Mouse (Mus musculus) stomach, embryonic 14.5 days (tissue): ENCODE results near the gene Mecom. TPM values are rescaled to one million over a fixed set of nuclear protein-coding genes. Genes with fewer than 3 reads are reported as not detected.

Source experiments
- ATAC-seq: fragments of 200-750 bp; cut with Nextera tagmentation; 2 replicates; pipeline ENCODE4 v1.8.0; 2017; ENCODE audit warnings: low read depth, moderate TSS enrichment; ENCODE audit not compliant: insufficient number of reproducible peaks, insufficient read depth, low FRiP score
- H3K27ac ChIP-seq: fragments of 300-500 bp; sonication (generic); 2 replicates; pipeline ENCODE4 v1.5.1; 2014; ENCODE audit warnings: mild to moderate bottlenecking, low read length, moderate library complexity, mixed read lengths
- H3K27me3 ChIP-seq: fragments of 300-500 bp; sonication (generic); 2 replicates; pipeline ENCODE4 v1.6.1; 2014; ENCODE audit warnings: low read length, control low read depth, mixed read lengths; ENCODE audit not compliant: control insufficient read depth, insufficient read depth
- H3K36me3 ChIP-seq: fragments of 300-500 bp; sonication (generic); 2 replicates; pipeline ENCODE4 v1.6.1; 2014; ENCODE audit warnings: mild to moderate bottlenecking, control low read depth, low read length, moderate library complexity, mixed read lengths; ENCODE audit not compliant: control insufficient read depth, insufficient read depth
- H3K4me1 ChIP-seq: fragments of 300-500 bp; sonication (generic); 2 replicates; pipeline ENCODE4 v1.6.1; 2014; ENCODE audit warnings: low read length, control low read depth, mixed read lengths; ENCODE audit not compliant: control insufficient read depth, insufficient read depth
- H3K4me2 ChIP-seq: fragments of 300-500 bp; sonication (generic); replicated peaks from 2 replicates; pipeline ENCODE4 v1.6.1; 2014; ENCODE audit warnings: low read depth, low read length, control low read depth
- H3K4me3 ChIP-seq: fragments of 300-500 bp; sonication (generic); 2 replicates; pipeline ENCODE4 v1.5.1; 2014; ENCODE audit warnings: low read depth, low read length, control low read depth
- H3K9ac ChIP-seq: fragments of 300-500 bp; sonication (generic); replicated peaks from 2 replicates; pipeline ENCODE4 v1.6.1; 2014; ENCODE audit warnings: low read depth, mild to moderate bottlenecking, control low read depth, low read length, moderate library complexity, mixed read lengths
- H3K9me3 ChIP-seq: fragments of 300-500 bp; sonication (generic); 2 replicates; pipeline ENCODE4 v1.6.1; 2016; ENCODE audit warnings: low read depth, low read length, control low read depth; ENCODE audit not compliant: control insufficient read depth
- WGBS: fragments of 180-500 bp; shearing (Covaris S2); extraction: QIAGEN DNeasy Blood & Tissue Kit; methylation state at CpG from one replicate; pipeline ENCODE4 v1.1.7; 2014; 5-methylcytosine and 5-hydroxymethylcytosine counted together
- polyA plus RNA-seq: library from polyadenylated mRNA; unstranded; fragments of >200 nt; fragmentation: Nextera tagmentation; extraction: Ambion mirVana; gene quantifications from 2 replicates; pipeline ENCODE4 v1.2.1, GENCODE M21; 2014

Mecom gene
- polyA plus RNA-seq, 1 experiment from 2014 or later: 101 TPM

DNA sequence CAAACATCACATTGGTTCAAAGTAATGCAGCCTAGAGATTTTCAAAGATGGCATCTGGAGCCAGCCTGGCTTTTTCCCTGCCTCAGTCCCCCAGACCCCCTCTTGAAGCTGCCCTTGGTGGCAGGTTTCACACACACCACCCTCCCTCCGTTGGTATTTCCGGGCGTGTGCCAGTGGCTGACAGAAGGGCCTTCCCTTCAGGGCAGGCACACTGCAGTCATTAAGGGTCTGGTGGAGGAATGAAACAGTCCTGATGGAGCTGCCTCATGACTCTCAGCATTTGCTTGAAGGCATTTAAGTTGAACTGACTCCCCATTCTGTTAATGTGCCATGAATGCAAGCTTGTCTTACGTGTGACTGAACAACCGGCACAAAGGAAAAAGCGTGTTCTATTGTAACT lies 94.8 kb downstream of the Mecom start:
- no peak for ATAC-seq
- no peak overlapping the region for H3K4me3 ChIP-seq
- H3K36me3 ChIP-seq: no peaks in the 10 kb centered on the region
- peaks cover 8% of the 10 kb centered on the region for H3K4me1 ChIP-seq
- H3K9ac ChIP-seq: no peak overlapping the region
- no peak overlapping the region for H3K27ac ChIP-seq
- WGBS: 77% methylated on average over 6 of the region's 6 CpGs
- H3K27me3 ChIP-seq: no peaks in the 10 kb centered on the region
- H3K9me3 ChIP-seq: no peaks in the 10 kb centered on the region
- no peak overlapping the region for H3K4me2 ChIP-seq

DNA sequence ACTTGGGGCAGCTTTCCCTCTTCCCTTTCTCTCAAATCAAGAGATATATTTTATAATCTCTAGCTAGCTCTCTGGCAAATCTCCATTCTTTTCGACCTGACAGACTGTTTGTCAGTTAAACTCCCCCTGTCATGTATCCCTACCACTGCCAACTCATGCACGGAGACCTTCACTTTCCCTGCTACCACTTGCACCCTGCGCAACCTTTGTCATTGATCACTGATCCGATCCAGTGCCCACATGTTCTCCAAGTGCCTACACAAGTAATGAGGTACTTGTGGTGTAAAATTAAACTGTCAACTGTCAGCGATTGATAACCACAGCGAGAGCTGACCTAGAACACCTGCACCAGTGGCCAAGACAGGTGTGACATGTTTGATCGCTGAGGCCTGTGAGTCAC lies 95.3 kb downstream of the Mecom start:
- Histone ChIP-seq H3K9ac (no peak overlapping the region), H3K27ac (no peak overlapping the region), H3K4me3 (no peak overlapping the region), H3K4me2 (no peak overlapping the region), H3K27me3 (no peaks in the 10 kb centered on the region), H3K36me3 (no peaks in the 10 kb centered on the region), H3K9me3 (no peaks in the 10 kb centered on the region), H3K4me1 (peaks cover 8% of the 10 kb centered on the region)
- no peak for ATAC-seq
- WGBS: 61% methylated on average over 7 of the region's 7 CpGs

DNA sequence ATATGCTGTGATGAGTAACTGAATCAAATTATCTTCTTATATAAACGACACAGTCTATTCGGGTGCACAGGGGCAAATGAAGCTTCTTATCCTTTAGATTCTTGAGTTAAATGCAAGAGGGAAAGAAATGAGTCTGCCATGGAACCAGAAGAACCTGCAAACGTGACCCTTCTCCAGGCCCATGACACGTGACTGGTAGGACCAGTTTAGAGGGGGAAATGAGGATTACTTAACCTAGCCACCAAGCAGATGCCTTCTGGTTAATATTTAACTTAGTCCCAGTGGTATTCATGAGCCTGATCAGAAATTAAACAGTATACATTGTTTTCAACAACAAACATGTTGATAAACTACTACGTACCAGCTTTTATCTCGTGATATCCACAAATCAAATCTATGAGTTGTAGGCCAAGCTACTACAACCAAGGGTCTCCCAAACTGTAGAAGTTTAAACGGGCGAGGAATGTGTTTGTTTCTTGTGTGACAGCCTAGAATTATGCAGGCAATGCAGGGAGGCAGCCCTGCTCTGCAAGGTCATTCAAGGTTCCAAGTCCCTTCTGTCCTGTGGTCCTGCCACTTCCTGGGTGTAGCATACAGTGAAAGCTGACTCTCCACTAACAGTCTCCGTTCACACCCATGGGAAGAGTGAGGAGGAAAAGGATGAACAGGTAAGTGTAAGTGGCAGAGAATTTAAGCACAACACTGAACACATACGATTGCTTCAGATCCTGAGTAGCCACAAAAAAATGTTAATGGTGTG lies 97.4 kb downstream of the Mecom start:
- ATAC-seq: peak; percentile 84
- Histone ChIP-seq H3K27ac (peak overlapping the region; percentile 39; the same call in 1 of the 2 replicates), H3K4me1 (peaks cover 8% of the 10 kb centered on the region), H3K9me3 (no peaks in the 10 kb centered on the region), H3K9ac (no peak overlapping the region), H3K4me2 (no peak overlapping the region), H3K4me3 (no peak overlapping the region), H3K27me3 (no peaks in the 10 kb centered on the region), H3K36me3 (no peaks in the 10 kb centered on the region)
- WGBS: 52% methylated on average over 10 of the region's 10 CpGs

DNA sequence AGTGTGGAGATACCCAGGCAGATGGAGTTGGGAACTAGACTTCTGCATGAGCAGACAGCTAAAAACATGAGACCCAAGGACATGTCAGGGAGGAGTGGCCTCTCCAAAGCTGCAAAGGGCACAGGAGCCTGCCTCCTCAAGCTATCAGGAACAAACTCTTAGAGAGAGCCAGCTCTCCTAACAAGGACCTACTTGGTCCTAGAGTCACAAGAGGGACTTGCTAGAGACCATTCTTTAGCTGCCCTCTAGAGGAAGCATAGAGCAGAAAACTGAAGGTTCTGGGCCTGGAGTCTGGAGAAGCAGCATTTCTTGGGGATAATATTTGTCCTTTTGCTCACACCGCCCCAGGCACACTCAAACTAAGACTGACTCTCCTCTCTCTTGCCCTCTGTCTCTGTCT lies 99.2 kb downstream of the Mecom start:
- Histone ChIP-seq H3K9me3 (no peaks in the 10 kb centered on the region), H3K4me3 (no peak overlapping the region), H3K36me3 (no peaks in the 10 kb centered on the region), H3K27me3 (no peaks in the 10 kb centered on the region), H3K27ac (no peak overlapping the region), H3K4me1 (peaks cover 8% of the 10 kb centered on the region), H3K9ac (no peak overlapping the region), H3K4me2 (no peak overlapping the region)
- ATAC-seq: no peak
- 79% methylated on average over 1 of the region's 1 CpGs for WGBS

DNA sequence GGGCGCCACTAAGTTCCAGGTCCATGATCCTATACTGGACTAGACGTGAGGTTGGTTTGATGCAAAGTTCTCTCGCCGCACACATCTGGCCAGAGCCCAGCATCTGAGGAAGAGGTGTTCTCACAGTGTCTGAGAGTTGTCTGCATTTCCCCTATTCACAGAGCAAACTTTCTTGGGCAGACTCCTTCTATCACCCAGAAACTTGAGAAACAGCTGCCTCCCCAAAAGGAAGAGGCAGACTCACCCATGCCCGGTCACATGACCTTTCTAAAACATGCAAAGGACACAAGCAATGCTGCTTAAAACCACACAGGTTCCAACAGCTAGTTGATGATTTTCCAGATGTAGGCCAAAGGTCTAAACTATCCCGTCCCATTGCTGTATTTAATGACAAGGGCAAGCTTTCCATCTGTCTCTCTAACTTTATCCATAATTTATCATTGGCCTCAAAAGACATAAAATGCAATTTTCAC lies 101.8 kb downstream of the Mecom start:
- Histone ChIP-seq H3K9ac (no peak overlapping the region), H3K4me3 (no peak overlapping the region), H3K36me3 (no peaks in the 10 kb centered on the region)

DNA sequence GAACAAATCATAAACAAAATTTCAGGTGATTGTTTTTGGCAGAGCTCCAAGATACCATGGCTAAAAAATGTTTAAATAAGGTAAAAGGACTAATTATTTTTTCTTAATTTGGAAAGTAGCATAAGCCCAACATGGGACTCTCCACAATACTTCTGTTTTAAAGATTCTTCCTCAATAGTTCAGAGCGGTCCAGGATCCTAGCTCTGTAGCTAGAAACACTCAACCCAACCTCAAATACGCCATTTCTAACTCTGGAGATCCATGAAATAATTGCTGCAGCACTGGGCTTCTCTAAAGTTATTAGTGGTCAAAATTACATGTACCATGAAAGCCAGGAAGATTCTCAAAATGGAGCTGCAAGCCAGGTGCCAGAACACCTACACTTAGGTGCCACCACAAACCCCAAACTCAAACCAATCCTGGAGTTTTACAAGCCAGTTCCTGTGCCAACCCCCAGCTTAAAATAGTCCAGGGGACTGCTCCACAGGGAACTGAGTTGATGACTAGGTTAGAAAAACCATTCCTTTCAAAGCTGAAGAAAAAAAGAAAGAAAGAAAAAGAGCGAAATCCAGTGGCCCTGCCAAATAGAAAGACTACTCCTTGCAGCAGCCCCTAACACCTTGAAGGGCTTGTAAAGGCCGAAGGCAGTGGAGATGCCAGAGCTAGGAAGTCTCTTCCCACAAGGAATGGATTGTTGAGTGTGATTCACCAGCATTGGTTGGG lies 102.4 kb downstream of the Mecom start:
- H3K9me3 ChIP-seq: no peaks in the 10 kb centered on the region
- no peak overlapping the region for H3K4me2 ChIP-seq
- no peak overlapping the region for H3K27ac ChIP-seq
- ATAC-seq: no peak
- no peaks in the 10 kb centered on the region for H3K27me3 ChIP-seq
- H3K4me3 ChIP-seq: no peak overlapping the region
- WGBS: 94% methylated on average over 4 of the region's 4 CpGs
- no peak overlapping the region for H3K9ac ChIP-seq
- no peaks in the 10 kb centered on the region for H3K4me1 ChIP-seq
- no peaks in the 10 kb centered on the region for H3K36me3 ChIP-seq

More for the DNA sequence above, 101.8 kb downstream of the Mecom start:
- H3K27me3 ChIP-seq: no peaks in the 10 kb centered on the region
- H3K27ac ChIP-seq: no peak overlapping the region
- no peak for ATAC-seq
- no peaks in the 10 kb centered on the region for H3K4me1 ChIP-seq
- 83% methylated on average over 6 of the region's 6 CpGs for WGBS
- no peaks in the 10 kb centered on the region for H3K9me3 ChIP-seq
- no peak overlapping the region for H3K4me2 ChIP-seq

DNA sequence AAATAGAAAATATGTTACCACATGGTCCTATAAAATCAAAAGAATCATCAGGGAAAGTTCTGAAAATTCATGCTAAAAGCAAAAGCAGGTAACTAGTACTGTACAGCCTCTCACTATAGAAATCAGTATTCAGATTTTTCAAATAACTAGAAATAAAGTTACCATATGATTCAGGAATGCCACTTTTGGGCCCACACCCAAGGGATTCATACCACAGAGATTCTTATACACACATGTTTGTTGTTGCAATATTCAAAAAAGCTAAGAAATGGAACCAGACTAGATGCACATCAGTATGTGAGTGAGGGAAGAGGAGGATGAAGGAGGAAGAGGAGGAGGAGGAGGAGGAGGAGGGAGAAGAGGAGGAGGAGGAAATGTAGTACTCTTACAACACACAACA lies 106.2 kb downstream of the Mecom start:
- no peaks in the 10 kb centered on the region for H3K36me3 ChIP-seq
- H3K4me3 ChIP-seq: no peak overlapping the region
- no peak overlapping the region for H3K27ac ChIP-seq
- no peak for ATAC-seq
- H3K9me3 ChIP-seq: no peaks in the 10 kb centered on the region; the same call in 1 of the 2 replicates
- no peaks in the 10 kb centered on the region for H3K4me1 ChIP-seq
- H3K27me3 ChIP-seq: no peaks in the 10 kb centered on the region
- H3K9ac ChIP-seq: no peak overlapping the region
- H3K4me2 ChIP-seq: no peak overlapping the region

DNA sequence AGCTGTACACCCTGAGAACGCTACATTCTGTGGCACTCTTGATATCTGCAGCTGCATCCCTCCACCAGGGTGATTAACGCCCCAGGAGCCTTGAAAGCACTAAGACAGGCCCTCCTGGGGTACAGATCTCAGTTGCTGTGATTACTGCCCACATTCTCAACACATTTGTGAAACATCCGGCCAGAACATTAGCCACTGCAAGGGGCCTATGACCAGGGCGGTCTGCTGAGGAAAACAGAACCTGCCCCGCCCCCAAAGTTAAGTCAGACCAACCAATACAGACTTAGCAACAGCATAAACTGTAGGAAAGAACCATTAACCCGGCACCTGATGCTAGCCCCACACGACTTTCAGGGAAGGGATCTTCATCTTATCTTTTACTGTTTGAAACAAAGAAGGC lies 109.8 kb downstream of the Mecom start:
- Histone ChIP-seq H3K27me3 (no peaks in the 10 kb centered on the region), H3K9ac (no peak overlapping the region), H3K36me3 (no peaks in the 10 kb centered on the region), H3K4me1 (no peaks in the 10 kb centered on the region), H3K4me3 (no peak overlapping the region), H3K4me2 (no peak overlapping the region), H3K9me3 (no peaks in the 10 kb centered on the region; the same call in 1 of the 2 replicates), H3K27ac (no peak overlapping the region)
- WGBS: 47% methylated on average over 7 of the region's 7 CpGs
- ATAC-seq: peak; percentile 49; the same call in 1 of the 2 replicates
